Mouse (Mus musculus) CH12.LX (cell line): ENCODE measurements around the gene Armc10.

ENCODE experiments used
- CTCF ChIP-seq, 2 experiments: IDR thresholded peaks in 1 of 2; conservative IDR thresholded peaks in 1 of 2; 2 replicates each; pipeline ENCODE4 v1.5.1; 2011 to 2012; ENCODE audit warnings: low read depth in 2 of 2, low read length in 2 of 2, improper control_type of control experiment in 1 of 2, inconsistent platforms in 1 of 2, mild to moderate bottlenecking in 1 of 2, moderate library complexity in 1 of 2
- E2F4 ChIP-seq: IDR thresholded peaks from 2 replicates; pipeline ENCODE4 v1.6.1; 2011; ENCODE audit warnings: low read depth, low read length, improper control_type of control experiment; ENCODE audit not compliant: insufficient replicate concordance
- EP300 ChIP-seq: IDR thresholded peaks from 2 replicates; pipeline ENCODE4 v1.6.1; 2011; ENCODE audit warnings: low read length, improper control_type of control experiment
- MAFK ChIP-seq: IDR thresholded peaks from 2 replicates; pipeline ENCODE4 v1.6.1; 2011; ENCODE audit warnings: low read length, improper control_type of control experiment; ENCODE audit not compliant: insufficient replicate concordance
- MEF2A ChIP-seq: IDR thresholded peaks from 2 replicates; pipeline ENCODE4 v1.6.1; 2014; ENCODE audit warnings: low read depth, mild to moderate bottlenecking, inconsistent platforms, low read length, improper control_type of control experiment, borderline replicate concordance
- POLR2AphosphoS2 ChIP-seq: IDR thresholded peaks from 2 replicates; pipeline ENCODE4 v1.6.1; 2011; ENCODE audit warnings: low read depth, low read length, improper control_type of control experiment
- TCF12 ChIP-seq: IDR thresholded peaks from 2 replicates; pipeline ENCODE4 v1.6.1; 2014; ENCODE audit warnings: low read depth, mild to moderate bottlenecking, inconsistent platforms, low read length, improper control_type of control experiment
- UBTF ChIP-seq: IDR thresholded peaks from 2 replicates; pipeline ENCODE4 v1.6.1; 2012; ENCODE audit warnings: low read depth, mild to moderate bottlenecking, inconsistent platforms, low read length, improper control_type of control experiment, moderate library complexity
- USF1 ChIP-seq: IDR thresholded peaks from 2 replicates; pipeline ENCODE4 v1.6.1; 2014; ENCODE audit warnings: low read depth, mild to moderate bottlenecking, inconsistent platforms, low read length, improper control_type of control experiment
- ZC3H11A ChIP-seq: IDR thresholded peaks from 2 replicates; pipeline ENCODE4 v1.6.1; 2012; ENCODE audit warnings: low read depth, mild to moderate bottlenecking, inconsistent platforms, low read length, improper control_type of control experiment
- ZKSCAN1 ChIP-seq: IDR thresholded peaks from 2 replicates; pipeline ENCODE4 v1.6.1; 2012; ENCODE audit warnings: low read depth, inconsistent platforms, low read length, improper control_type of control experiment, borderline replicate concordance

DNA sequence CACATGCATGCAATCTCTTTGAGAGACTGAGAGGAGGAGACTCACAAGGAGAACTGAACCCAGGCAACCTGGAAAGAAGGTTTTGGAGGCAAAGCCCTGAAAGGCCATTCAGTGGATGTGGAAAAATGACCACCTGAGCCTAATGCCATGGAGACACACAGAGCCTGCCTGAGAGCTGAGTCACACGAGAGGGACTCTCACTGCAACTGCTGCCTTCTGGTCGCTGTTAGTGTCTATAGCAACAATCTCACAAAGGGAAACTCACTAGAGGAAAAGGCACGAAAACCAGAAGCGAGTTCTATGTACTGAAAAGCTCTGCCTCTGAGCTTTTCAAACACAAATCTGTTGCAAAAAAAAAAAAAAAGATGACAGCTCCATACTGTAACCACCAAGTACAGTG is 41.4 kb downstream of the Armc10 start:
- no peak for TF ChIP-seq MAFK
- no peak for TF ChIP-seq CTCF (conservative IDR thresholded peaks at IDR 0.05 in 1 of 2, IDR thresholded peaks at IDR 0.05 in 1 of 2; ENCODE audit: low read depth in 2 of 2, low read length in 2 of 2)
- no peak for TF ChIP-seq MEF2A
- no peak for TF ChIP-seq USF1
- no peak for TF ChIP-seq ZC3H11A
- no peak for TF ChIP-seq ZKSCAN1
- TF ChIP-seq TCF12 = no peak
- TF ChIP-seq EP300 = no peak
- TF ChIP-seq POLR2AphosphoS2 = no peak
- TF ChIP-seq UBTF = no peak
- TF ChIP-seq E2F4 = no peak
